Mouse (Mus musculus): ENCODE measurements around the gene 6430548M08Rik.

6430548M08Rik gene

DNA sequence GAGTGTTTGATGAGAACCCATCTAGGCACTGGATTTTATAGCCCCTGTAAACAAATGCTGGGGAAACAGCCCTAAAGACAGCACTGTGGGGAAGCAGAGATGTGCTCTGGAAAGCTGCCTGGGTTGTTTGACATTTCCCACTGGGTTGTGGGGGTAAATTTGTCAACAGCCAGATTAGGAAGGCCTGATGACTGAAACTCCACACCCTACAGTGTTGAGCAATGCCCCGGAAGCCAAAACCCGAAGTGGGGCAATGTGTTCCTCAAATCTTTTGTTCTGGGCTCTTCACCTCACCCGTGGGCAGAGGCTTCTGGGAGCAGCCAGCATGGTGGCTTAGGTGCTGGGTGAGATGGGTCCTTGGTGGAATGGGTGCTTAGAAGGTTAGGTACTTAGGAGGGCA lies 4.8 kb upstream of the 6430548M08Rik start:
- DNase-seq: no peak

DNA sequence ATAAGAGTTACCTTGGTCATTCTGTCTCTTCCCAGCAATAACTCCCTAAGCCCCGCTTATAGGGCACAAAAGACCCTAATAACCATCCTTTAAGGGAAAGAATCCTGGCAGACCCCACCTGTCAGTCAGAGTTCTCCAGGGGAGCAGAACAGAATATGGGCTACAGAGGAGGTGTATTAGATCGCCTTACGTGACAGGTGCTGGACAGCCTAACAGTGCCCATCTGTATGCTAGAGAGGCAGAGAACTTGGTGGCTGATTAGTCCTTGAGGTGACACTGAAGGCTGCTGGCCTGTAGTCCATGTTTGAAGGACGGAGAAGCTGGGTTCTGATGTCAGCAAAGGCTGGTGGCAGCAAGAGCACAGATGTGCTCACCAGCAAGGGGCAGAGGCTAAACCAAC lies 3.0 kb upstream of the 6430548M08Rik start:
- DNase-seq: no peak

DNA sequence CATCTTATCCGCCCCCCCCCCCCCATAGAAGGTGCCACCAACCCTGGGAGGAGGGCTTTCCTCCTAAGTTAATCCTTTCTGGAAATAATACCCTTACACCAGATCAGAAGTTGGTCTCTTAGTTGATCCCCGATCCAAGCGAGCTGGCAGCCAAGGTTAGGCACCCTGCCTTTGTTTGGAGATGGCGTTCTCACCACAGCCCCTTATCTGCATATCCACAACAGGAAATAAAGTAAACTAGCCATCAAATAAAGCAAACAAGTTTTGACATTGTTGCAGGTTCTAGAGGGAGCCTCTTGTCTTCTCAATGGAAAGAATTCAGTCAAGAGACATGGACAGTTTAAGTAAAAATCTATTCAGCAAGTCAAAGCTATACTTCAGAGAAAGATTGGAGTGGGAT lies 2.6 kb upstream of the 6430548M08Rik start:
- no peak for DNase-seq

DNA sequence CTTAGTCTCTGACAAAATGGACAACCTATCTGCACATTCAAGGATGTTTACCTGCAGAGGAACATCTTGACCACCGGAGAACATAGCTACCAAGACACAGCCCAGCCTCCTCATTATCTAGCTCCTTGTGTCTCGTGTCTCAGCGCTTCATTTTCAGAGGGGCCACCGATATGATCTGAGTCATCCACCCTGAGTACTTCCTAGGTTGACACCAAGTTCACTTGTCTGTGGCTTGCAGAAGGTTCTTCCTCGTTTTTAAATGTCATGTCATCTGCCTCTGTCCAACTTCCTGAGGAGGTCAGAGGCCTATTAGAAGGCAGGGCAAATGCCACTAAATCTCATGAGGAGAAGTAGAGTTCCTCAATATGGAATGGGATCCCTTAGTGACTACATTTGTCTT lies 1.4 kb upstream of the 6430548M08Rik start:
- no peak for DNase-seq

DNA sequence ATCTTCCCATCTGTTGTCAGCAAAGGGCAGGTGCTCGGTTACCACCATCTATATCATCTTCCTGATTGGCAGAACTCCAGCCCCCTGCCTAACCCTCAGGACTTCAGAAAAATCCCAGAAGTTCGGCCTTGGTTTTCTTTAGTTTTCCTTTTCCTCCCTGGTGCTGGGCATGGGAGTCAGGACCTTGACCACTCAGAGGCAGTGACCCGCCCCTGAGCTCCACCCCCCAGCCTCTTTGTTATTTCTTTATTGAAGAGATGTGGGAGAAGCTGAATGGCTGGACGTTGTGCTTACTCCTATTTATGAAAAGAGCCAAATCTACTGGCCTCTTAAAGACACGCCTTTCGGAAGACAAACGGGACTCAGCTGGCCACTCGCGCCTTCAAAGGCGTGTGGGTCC lies 646 bp upstream of the 6430548M08Rik start:
- DNase-seq: no peak

DNA sequence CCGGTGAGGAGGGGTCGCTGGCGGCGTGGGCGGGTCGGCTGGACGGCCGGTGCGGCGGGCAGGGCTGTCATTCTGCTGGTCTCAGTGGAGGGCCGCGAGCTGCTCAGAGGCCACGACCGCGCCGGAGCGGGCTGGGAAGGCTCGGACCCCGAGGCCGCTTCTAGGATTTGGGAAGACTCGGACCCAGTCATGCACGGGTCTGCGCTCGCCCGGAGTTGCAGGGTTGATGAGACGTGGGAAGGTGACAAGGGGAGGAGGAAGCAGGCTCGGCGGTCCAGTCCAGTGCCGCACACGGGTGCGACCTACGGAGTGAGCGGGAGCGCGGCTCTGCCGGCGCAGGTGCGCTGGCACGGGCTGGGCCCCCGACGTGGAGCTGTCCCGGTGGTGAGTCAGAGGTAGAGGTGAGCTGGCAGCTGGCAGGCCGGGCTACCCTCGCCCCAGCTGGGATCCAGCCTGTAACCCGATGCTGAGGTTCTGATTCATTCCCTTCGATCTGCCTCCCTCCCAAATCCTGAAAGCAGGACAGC lies 426 bp downstream of the 6430548M08Rik start:
- no peak for DNase-seq

DNA sequence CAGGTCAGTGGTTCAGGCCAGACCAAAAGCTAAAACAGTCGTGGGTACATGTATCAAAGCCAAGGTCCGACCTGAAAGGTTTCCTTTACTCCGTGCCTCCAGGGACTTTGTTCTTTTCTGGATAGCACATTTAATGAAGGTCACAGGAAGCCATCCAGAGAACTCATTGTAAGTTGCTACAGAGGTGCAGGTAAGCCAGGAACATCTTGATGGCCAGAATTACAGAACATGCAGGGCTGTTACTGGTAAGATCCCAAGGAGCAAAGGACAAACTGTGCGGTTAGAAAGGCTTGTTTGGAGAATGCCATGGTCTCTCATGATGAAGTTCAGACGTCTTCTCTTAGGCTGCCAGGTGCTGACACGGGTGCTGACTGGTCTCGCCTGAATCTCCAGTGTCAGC lies 2.6 kb downstream of the 6430548M08Rik start:
- no peak for DNase-seq

DNA sequence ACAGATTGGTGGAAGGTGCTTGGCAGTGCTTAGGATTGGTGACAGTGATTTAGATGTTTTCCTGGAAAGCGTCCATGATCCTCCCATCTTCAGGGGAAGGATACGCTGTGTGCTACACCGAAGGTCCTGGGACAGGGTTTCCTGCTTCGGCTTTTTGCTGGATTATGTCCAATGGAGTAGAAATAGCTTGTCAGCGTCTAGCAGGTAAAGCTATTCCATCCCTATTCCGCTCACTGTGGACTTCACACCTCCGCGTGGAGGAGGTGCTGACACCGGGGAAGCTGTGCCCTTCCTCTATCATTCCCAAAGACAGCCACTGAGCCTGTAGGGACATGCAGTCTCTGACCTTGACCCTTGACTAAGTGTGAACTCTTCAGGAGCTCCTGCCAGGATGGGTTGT lies 4.2 kb downstream of the 6430548M08Rik start:
- DNase-seq: no peak

DNA sequence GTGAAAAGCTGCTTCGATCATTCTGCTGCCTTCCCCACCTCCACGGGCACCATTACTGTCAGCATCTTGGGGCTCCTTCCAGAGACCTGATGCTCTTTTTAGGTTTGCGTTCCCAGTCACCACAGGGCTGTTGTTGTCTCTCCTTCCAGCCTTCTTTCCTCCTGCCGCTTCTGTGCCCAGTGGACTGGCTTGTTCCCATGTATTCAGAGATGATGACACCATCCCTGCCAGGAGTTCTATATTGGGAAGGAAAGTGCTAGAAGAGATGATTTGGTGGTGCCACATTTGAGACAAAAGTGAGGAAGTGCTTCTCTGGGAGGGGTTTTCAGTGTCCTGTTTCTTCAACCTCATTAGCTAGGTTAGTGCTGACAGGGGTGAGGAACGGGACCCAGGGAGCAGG lies 4.9 kb downstream of the 6430548M08Rik start:
- DNase-seq: no peak

DNA sequence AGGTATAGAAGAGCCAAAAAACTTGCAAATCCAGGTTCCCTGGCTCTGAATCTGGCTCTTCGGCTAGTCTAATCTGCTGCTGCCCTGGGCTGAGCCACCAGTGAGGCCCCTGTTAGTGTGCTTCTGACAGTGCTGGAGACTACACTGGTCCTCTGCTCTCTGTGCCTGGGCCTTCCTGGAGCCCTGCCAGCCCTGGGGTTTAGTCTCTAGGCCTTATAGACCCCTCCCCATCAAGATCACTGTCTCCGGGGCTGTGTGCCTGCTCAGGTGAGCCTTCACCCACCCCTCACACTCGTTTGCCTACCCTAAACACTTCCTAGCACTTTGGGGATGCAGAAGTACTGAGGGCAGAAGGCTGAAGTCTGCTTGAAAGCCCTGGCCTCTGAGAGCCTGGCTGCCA lies 5.5 kb downstream of the 6430548M08Rik start:
- no peak for DNase-seq

DNA sequence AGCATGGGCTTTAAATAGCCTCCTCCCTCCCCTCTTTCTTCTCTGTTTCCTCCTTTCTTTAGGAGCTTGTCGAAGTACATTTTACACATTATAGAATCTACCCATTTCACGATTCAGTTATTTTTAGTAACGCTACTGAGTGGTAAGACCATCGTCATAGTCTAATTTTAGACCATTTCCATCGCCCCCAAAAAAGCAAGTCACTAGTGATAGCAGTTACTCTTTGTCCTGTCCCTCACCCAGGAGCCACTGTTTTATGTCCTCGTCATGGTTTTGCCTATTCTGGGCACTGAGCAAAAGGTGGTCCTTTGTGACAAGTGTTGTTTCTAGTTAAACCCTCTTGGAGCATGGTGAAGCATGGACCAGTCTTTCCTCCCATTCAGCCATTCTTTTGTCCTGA lies 6.0 kb downstream of the 6430548M08Rik start:
- no peak for DNase-seq

DNA sequence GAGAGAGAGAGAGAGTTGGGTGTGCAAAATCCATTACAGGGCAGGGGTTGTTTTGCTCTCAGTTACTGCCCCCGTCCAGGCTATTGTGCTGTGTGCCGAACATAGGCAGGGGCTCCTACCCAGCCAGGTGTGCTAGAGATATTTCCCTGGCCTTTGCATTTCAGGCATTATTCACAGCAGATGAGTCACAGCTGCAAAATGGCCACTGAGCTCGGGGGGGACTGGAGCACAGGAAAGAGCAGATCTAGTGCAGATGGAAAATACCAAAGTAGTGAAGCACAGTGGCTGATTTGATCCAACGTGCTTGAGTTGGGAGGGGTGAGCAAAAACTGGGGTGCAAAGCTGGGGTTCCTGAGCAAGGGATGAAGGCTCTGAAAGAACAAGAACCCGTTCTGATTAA lies 7.0 kb downstream of the 6430548M08Rik start:
- no peak for DNase-seq

DNA sequence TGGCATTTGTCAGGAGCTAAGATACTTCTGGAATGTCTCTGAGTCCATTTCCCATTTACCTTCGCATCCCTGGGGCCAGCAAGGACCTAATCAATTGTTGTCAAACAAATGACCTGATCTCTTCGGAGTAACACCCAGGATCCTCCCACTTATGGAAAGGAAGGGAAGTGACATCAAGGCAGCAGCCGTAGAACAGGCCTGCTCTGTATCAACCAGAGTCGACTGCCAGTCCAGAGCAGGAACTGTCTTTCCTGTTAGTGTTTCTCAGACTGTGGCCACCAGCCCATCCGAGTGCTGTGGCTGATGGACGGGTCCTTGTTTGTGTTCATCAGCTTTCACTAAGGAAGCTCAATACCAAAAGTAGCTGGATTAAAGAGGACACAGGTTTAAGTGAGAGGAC lies 10.3 kb downstream of the 6430548M08Rik start:
- no peak for DNase-seq

DNA sequence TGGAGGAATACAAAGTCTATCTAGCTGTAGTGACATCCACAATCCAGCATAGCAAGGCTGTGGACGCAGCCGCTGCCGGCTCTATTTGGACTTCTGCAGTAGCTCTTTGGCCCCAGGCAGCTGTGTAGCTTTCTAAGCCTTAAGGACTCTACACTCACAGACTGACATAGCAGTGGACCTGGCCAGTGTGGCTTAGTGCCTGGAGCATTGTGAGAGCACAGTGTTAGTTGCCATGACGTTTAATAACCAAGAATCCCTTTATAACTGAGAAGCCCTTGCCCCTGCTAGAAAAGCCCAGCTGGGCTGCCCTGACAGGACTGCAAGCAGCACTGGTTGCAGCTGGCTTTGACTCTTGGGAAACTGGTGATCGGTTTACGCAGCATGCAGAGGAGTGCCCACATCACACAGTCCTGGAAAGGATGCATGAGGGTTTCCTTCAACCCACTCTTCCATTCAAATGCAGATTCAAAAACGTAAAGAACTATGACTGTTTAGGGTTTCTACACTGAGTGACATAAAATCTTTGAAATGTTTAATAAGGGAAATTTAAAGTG lies 11.0 kb downstream of the 6430548M08Rik start:
- no peak for DNase-seq

DNA sequence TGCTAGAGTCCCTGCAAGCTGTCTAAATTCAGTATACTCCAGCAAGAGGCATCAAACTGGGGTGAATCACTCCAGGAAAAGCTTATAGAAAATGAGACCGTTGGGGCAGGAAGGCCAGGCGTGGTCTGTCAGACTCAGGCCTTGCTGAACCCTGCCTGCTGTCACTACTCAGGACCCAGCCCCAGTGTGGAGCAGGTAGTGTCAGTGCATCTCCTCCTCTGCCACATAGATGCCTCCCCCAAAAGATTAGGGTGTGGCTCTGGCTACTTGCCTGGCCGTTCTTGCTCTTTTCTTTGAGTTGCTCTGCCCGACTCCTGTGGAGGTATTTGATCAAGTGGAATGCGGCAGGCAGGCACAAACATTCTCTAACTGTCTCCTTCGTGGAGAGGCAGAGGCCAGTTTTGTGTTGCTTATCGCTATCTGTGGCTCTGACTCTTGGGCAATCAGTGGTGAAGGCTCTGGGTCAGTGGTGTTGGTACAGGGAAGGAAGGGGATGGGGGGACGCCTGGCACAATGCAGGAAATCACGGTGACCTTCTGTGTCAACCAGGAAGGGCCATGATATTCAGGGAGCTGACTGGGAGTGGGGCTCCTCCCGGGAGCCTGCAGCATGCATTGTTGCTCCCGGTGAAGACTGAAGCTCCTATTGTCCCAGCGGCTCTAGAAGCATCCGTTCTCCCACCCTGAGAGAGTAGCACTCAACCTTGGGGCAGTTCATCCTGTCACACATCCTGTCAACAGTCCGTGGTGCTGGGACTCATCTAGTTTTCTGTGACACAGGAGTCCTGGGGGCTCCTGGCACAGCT lies 12.6 kb downstream of the 6430548M08Rik start:
- no peak for DNase-seq

DNA sequence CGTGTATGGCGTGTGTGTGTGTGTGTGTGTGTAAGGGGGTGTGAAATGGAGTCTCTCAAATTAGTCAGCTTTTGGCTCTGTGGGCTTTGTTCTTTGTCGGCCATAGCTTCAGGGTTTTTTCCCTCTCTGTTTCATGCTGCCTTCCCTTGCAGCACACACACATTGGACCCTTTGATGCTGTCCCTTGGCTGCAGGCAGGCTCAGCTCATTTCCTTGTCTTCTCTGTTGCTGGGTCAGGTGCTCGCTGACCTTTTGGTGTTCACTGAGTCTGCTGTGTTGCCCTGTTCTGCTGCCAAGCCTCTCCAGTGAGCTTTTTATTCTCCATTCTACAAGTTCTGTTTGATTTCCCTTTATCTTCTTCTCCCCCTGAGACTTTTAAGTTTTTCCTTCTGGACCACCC lies 15.6 kb downstream of the 6430548M08Rik start:
- no peak for DNase-seq

DNA sequence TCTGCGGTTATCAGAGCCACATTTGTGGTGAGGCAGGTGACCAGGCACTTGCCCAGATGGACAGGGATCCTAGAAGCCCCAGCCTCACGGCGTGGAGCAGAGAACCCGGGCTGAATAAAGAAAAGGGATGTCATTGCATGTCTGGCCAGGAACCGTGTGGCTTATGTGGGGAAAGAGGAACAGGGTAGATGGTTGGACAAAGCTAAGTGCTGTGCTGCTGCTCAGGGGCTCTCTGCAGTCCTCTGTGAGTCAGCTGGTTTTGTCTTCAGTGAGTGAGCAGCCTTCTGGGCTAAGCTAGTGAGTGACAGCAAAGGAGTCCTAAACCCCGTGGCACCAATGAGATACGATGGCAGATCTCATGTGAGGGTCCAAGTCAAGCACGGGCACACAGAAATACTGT lies 17.2 kb downstream of the 6430548M08Rik start:
- no peak for DNase-seq

DNA sequence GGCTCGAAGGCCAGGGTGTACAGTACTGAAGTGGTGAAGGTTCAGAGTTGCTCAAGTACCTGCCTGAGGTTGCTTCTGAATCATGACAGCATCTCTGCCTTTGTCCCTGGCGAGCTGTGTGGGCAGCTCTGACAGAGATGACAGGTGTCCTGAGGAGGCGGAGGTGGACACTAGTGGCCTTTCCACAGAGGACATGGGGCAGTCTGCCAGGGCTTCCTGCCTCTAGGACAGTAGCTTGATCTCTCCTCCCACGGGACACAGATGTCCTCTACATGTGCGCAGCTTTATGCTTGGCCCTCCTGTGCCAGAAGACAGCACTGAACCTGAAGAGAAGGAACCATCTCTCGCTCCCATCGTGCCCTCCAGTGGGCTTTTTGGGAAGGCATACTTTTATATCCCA lies 19.2 kb downstream of the 6430548M08Rik start:
- no peak for DNase-seq

DNA sequence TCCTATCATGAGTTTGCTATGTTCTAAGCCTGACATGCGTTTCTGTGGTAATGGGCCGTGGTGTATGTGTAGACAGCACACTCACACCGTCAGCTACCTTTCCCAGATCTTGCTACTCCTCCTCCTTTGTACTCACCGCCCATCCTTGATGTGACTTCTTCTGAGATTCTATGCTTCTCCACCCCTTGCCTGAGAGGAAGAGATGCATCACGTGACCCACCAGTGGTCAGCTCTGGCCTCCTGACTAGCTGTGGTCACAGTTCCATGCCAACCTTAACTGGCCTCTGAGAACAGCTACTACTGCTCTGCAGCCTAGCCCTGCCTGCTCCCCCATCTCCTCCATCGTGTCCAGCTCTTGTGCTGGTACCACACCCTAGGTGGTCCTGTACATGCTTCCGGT lies 21.7 kb downstream of the 6430548M08Rik start:
- no peak for DNase-seq

DNA sequence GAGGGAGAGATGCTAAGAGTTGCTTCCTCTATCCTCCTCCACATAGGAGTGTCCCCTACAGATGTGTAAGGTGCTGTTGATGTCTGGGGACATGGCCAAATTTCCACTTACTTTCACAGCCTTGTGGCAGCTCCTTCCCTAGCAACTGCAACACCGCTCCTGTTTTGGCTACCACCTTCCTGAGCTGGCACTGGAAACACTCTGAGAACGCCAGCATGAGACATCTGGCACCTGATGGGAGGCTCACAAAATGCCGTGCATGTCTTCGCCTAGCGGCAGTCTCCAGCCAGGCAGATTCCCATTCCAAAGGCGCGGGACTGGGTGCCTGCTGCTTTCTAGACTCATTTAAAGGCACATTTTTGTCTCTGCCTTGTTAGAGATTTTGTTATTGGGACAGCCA lies 22.7 kb downstream of the 6430548M08Rik start:
- no peak for DNase-seq

DNA sequence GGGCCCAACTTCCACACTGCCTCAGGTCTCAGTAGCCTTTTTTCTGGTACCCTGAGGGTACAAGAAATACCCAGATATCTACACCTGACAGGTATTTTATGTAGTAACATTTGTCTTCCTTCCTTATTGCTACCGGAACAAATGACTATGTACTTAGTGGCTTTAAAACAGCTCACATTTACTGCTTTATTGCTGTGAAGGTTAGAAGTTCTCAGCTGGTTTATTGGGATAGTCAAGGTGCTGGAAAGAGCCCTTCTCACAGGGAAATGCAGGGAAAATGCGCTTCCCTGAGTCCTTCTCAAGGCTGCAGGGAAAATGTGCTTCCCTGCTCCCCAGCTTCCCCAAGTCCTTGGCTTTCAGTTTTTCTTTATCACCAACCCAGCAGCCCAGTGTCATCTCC lies 25.0 kb downstream of the 6430548M08Rik start:
- DNase-seq: no peak

DNA sequence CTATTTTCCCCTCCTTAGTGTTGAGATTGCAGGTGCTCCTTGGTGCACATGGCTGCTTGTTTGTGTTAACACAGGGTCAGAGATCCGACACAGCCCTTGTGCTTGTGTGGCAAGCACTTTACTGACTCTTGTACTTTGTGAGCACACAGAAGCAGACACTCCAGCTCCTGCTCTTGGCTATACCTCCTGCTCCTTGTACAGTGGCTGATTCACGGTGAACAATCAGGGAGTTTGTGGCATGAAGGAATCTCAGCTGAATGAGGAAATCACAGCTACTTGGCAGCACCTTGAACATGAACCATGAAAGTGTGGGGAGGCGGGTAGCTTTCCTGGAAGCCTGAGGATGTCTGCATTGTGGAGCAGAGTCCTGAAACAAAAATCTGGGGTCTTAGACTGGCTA lies 26.8 kb downstream of the 6430548M08Rik start:
- DNase-seq: no peak

DNA sequence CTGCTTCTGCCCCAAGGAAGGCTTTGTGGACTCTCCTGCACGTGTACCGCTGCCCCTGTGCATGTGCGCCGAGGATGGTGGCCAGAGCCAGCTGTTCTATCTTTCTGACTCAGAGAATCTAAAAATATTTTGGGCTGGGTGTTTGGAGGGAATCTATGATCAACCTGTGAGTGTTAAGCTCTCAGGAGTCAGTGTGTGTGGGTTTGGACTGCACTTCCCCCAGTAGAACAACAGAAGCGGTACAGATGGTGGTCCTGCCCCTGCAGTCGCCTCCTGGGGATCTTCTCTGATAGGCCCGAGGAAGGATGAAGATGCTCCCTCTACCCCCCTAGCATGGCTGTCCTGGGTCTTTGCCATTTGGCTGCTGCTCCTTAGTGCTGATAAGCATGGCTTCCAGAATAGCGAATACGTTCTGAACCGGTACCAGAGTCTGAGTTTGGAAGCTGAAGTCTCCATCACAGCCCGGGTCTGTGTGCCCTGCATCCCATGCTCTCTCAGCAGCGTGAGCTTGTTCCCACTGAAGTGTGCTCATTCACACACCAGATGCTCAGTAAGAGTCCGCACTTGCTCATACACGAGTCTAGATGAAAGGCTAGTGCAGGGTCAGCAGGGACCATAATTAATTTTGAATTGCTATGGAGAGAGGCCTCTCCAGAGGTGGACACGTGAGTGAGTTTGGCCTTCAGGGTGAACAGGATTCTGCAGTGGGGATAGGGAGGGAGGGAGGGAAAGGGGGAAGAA lies 30.1 kb downstream of the 6430548M08Rik start:
- DNase-seq: no peak

Data from thymus, postnatal 25 days (tissue).